Comparison of ENCODE assay signal across 18 mouse cellular contexts in genomic region chr5:136940845-136941560, GRCm38 (mm10). TPM values are rescaled to one million over a fixed set of nuclear protein-coding genes. Genes with fewer than 3 reads are reported as not detected.
"Had no signal": no experiment of that assay in that cellular context is flagged by ENCODE, and none has a peak within 500 bp of the region (broad histone marks: within the 10 kb centered on the region; RNA-seq: fewer than 3 reads in every experiment).

No protein-coding gene starts in this region.

- H3K4me3 ChIP-seq: liver, embryonic 15.5 days; lung, embryonic 15.5 days; megakaryocyte, embryonic 14.5 days; midbrain, embryonic 12.5 days; midbrain, embryonic 15.5 days; neural tube, embryonic 12.5 days; stomach, embryonic 15.5 days had no signal

- H3K9me3 ChIP-seq: liver, embryonic 15.5 days; lung, embryonic 15.5 days; midbrain, embryonic 12.5 days; midbrain, embryonic 15.5 days; neural tube, embryonic 12.5 days; stomach, embryonic 15.5 days had no signal

- H3K4me2 ChIP-seq: liver, embryonic 15.5 days; lung, embryonic 15.5 days; midbrain, embryonic 12.5 days; midbrain, embryonic 15.5 days; neural tube, embryonic 12.5 days; stomach, embryonic 15.5 days had no signal

- H3K27me3 ChIP-seq: liver, embryonic 15.5 days; lung, embryonic 15.5 days; midbrain, embryonic 12.5 days; midbrain, embryonic 15.5 days; neural tube, embryonic 12.5 days; stomach, embryonic 15.5 days had no signal

- H3K4me1 ChIP-seq: liver, embryonic 15.5 days; lung, embryonic 15.5 days; megakaryocyte, embryonic 14.5 days; midbrain, embryonic 12.5 days; midbrain, embryonic 15.5 days; neural tube, embryonic 12.5 days; stomach, embryonic 15.5 days had no signal

- H3K9ac ChIP-seq: liver, embryonic 15.5 days; liver, postnatal 0 days; lung, embryonic 15.5 days; midbrain, embryonic 12.5 days; midbrain, embryonic 15.5 days; neural tube, embryonic 12.5 days; stomach, embryonic 15.5 days had no signal

- H3K27ac ChIP-seq: liver, embryonic 15.5 days; lung, embryonic 15.5 days; macrophage; midbrain, embryonic 12.5 days; midbrain, embryonic 15.5 days; neural tube, embryonic 12.5 days; stomach, embryonic 15.5 days; stomach, postnatal 0 days had no signal

- ATAC-seq: liver, postnatal 0 days; lung, postnatal 0 days; midbrain, embryonic 15.5 days had no signal

- DNase-seq: liver, postnatal 0 days; lung, adult 2 months; lung, postnatal 14 days; lung, postnatal 36 days; right cerebral cortex, postnatal 14 days; thymus, adult 2 months; thymus, postnatal 25 days; thymus, postnatal 4 days had no signal

- H3K36me3 ChIP-seq: liver, embryonic 15.5 days; lung, embryonic 15.5 days; midbrain, embryonic 12.5 days; midbrain, embryonic 15.5 days; neural tube, embryonic 12.5 days; stomach, embryonic 15.5 days had no signal

RNA-seq across cellular contexts. Expression of gene Cldn15, which starts 25.4 kb away (rescaled TPM):
- polyA plus RNA-seq: macrophage had no signal
